Mouse (Mus musculus) gastrocnemius, postnatal 10 days (tissue): ENCODE measurements around the gene Wdr49. TPM values are rescaled to one million over a fixed set of nuclear protein-coding genes. Genes with fewer than 3 reads are reported as not detected.
"Not testable (repeated sequence)": the region's sequence is repeated elsewhere in the genome, so short reads cannot be mapped to it uniquely, and the experiment has no call there.

Experiments used
- DNase-seq: peaks from one replicate; pipeline ENCODE4 v3.0.0; 2021; ENCODE audit warnings: mixed read lengths
- total RNA-seq, 2 experiments: library from RNA; stranded (reverse); gene quantifications; 2 replicates each; pipeline ENCODE4 v1.2.3; 2021

The Wdr49 gene
- total RNA-seq, 2 experiments from 2014 or later, result not detected

DNA sequence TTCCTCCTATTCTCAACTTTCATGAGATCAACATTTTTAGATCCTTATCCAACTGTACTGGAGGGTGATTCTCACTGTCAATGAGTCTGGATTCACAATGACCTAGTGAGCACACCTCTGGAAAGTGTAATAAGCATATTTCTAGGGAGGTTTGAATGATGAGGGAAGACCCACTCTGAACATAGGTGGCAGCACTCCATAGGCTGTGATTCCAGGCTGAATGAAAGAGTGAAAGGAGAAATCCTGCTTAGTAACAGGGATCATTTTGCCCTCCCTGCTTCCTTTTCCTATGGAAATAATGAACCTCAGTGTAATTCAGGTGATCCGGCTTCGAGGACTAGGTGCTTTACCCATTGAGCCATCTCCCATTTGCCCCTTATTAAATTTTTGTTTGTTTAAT, 180.9 kb downstream of the Wdr49 start:
- no peak for DNase-seq

DNA sequence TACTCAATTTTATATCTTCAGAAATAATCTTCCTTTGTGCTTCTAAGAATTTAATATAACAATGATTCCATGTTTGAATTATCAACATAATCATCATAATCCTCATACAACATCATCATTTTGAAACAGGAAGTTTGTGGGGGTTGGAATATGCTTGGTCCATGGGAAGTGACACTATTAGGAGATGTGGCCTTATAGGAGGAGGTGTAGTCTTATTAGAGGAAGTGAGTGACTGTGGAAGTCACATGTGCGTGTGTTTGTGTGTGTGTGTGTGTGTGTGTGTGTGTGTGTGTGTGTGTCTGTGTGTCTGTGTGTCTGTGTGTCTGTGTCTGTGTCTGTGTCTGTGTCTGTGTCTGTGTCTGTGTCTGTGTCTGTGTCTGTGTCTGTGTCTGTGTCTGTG, 182.5 kb downstream of the Wdr49 start:
- DNase-seq, result not testable (repeated sequence)

DNA sequence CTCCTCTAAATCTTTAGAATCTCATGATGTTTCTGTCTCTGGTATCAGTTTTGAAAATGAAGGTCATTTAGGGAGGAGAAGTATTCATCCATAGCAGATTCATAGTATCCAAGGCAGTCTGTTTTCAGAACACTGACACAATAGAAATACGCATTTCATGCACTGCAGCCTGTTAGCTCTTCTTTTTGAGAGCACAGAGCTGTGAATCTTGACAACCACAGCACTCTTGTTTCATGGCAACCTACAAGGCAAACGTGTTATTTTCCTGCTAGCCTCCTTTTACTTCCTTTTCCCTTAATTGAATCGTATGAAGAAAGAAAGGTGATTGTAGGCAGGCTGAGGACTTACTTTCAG, 184.2 kb downstream of the Wdr49 start:
- no peak for DNase-seq

DNA sequence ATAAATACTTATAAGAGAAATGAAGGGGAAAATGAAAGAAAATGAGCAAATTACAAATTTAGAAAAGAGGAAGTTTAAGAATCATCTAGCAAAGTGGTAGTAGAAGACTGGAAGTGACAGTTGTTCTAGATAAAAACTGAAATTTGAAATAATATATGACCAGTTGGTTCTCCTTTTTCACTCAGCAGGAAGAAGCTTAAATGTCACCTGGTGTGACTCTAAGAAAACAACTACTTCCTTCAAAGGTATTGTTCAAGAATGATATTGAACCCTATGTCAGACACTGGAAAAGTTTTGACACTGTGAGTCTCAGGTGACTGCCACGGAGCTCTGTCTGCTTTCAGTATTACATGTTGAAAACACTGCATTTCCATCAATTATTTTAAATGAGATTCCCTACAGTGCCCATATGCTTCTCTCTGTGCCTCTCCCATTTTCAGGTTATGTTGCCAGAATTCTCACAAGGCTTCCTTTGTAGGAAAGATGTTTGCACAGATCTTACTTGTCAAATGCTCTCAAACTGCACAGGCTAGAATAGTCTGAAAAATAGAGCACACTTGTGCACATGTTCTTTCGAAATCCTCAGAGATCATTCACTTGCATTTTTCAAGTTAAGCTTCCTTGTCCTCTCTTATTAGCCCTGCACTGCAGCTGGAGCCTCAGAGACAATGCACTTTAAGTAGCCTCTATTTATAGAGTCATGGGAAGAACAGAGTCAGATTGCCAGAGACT, 184.8 kb downstream of the Wdr49 start:
- DNase-seq, result no peak

- DNase-seq, result no peak
These were observed 188.7 kb downstream of the Wdr49 start for GRCm38 (mm10) chr3:75293243-75293642.

GRCm38 (mm10) chr3:75277455-75277854, 204.5 kb downstream of the Wdr49 start:
- DNase-seq, result no peak

GRCm38 (mm10) chr3:75276522-75276921, 205.4 kb downstream of the Wdr49 start:
- DNase-seq, result no peak

- DNase-seq, result no peak
These were observed 206.8 kb downstream of the Wdr49 start for GRCm38 (mm10) chr3:75275127-75275526.

DNA sequence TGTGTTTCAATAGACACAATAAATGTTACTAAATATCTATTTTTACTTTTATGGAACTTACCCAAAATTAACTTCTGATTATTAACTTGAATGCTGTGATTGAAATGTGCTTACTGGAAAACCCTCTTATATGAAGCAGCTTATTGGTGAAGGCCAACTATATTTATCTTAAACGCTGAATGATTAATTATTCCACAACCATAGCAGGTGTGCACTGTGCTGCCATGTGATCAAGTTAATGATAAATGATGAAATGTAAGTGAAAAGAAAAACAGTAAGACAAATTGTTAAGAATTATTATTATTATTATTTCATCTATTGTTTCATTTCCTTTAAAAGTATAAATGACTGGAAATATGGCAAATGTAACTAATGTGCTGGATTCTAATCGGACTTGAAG, 212.0 kb downstream of the Wdr49 start, which contains the start of gene Serpini2:
Serpini2 (minus strand) TSS at position 101 of the 400 bp plus-strand sequence.
- no peak for DNase-seq

GRCm38 (mm10) chr3:75259356-75259755, 222.6 kb downstream of the Wdr49 start:
- no peak for DNase-seq

Other genes with a start within 250 kb of the Wdr49 start
- gene Serpini2, start 212.1 kb downstream of the Wdr49 start, total RNA-seq, result not detected
- 10 to 100 TPM; 25.8 to 28.8 TPM for gene Pdcd10, start 74.7 kb upstream of the Wdr49 start, total RNA-seq
- 1 to 10 TPM in 1 of 2 experiments, under 1 TPM in 1; 0.75 to 1.0 TPM for gene Serpini1, start 75.4 kb upstream of the Wdr49 start, total RNA-seq